Mouse (Mus musculus) spleen, adult 18-20 months (tissue): ENCODE results near the gene Hebp1.
A peak's percentile ranks its signal among the peaks of the same experiment; 100 is the strongest.

Experiments used
- DNase-seq, 2 experiments: peaks; one replicate each; pipeline ENCODE4 v3.0.0; 2022; ENCODE audit warnings: mixed read lengths in 2 of 2

Hebp1 gene

DNA sequence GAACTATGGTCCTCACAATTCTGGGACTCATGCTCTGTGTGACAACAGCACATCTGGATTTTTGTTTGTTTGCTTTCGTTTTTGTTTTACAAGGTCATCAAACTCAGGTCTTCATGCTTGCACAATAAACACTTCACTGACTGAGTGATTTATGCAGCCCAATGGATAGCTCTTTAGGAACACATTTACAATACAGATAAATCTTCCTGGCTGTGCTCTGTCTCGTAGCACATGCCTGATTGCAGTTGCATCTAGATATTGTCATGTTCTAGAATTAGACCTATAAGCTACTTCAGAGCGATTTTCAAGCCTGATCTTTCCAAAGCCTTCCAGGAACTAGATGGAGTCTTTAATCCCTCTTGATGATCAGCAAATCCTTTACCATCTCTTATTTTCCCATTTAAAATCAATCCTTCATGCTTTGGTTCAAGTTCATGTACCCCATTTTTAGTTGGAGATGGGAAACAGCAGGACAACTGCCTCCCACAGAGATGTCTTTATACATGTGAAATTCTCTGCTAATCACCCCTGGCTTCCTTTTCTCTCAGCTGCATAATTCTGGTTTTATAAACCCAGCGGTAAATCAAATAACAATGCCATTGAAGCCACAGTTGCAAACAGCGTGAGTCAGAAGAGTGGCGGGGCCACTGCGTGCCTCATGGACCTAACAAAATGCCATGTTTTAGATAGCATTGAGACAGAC is 85.3 kb downstream of the Hebp1 start:
- no peak for DNase-seq

DNA sequence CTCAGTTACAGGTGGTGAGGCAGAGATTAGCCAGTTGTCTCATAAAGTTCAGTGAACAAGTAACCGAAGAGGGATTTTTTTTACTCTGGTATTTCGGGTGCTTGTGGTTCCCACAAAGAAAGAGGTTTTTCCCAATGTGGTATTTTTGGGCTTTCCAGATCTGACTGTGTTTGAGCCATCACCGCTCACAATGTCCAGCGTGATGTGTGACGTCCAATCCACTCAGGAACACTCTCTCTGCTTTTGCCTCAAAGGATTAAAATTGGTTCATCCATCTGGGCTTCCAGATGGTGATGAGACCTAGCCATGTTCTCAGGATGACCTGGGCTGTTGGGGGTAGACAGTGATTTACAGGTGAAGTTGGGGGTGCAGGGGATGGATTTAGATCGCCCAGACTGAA is 90.8 kb downstream of the Hebp1 start:
- no peak for DNase-seq

DNA sequence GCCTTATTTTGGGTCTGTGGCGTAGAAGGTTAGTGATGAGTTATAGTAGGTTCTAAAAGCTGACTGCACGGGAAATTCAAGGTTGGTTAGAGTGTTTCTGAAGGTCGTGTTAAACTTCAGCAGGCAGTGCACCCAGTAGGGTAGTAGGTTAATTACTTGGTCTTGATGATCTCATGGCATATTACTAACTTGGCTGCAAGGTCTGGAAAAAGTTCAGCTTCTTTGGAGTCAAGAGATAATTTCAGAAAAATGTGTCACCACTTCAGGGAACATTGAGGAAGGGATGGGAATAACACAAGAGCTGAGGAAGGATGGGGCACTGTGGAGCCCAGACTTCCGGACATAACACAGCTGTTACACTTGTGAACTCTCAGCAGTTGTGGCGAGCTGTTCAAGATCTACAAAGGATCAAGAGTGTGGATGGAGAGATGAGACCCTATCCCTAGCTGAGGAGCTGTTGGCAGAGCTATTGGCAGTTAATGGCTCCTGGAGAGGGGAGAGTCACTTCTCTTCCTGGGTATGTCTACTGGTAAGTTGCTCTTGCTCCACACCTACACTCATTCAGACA is 95.0 kb downstream of the Hebp1 start:
- no peak for DNase-seq

DNA sequence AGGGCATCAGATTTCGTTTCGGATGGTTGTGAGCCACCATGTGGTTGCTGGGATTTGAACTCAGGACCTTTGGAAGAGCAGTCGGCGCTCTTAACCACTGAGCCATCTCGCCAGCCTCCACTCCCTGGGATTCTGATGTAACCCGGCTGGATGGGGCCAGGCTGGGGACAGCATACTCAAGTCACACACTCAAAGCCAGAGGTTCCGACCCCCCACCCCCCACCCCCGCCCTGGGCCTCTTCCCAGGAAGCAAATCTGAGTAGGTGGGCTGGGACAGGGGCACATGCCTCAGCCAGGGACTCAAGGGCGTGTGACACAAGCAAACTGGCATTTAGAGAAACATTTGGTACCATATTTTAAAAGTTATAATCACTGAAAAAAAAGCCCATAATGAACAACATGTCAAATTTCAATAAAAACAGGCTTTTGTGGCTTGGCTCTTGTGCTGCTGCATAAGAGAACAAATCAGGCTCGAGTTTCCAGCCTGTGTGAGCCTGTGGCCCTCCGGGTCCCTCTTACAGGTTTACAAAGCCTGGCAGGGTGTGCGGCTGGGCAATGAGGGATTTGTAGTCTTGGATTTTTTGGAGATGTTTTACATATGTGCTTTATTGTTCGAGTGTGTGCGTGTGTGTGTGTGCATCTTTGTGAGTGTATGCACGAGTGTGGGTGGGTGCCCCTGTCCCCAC is 96.9 kb downstream of the Hebp1 start:
- DNase-seq, result no peak

DNA sequence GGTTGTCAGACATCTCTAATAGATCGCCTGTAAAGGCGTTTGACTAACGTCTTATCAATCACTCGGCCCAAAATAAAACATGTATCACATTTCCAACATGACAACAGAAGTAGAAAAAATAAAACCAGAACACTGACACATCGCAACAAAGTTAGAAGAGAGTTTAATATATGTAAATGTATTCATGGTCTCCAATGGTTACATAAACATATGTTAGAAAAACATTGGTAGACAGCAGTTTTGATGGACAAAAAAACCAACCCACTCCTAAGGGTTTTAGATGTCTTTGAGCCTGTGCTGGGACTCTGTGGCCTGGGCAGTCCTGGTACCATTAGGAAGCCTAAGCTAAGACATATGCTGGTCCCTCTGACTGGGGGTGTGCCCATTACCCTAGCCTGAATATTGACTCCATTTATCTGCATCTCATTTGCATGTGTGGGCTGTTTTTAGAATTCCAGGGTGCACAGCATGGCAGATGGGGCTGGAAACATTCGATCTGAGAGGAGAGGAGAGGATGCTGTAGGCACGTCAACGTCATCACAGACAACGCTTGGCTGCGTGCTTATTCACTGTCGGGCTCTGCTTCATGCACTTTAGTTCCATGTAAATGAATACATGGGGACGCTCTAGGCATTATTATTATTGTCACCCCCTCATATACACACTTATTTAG is 104.9 kb downstream of the Hebp1 start:
- no peak for DNase-seq

DNA sequence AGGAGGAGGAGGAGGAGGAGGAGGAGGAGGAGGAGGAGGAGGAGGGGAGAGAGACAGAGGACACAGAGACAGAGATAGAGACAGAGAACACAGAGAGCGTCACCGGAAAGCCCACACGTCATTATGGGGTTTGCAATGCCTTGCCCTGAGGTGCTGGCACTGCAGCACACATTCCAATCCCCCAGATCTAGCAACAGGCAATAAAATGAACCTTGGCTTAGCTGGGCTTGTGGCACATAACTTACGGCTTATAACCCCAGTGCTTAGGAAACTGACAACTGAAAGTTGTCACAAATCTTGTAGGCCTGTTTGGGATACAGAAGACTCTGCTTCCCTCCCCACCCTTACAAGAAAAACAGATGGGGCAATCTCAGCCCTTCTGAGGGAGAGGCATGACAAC is 107.2 kb downstream of the Hebp1 start:
- DNase-seq, result no peak

DNA sequence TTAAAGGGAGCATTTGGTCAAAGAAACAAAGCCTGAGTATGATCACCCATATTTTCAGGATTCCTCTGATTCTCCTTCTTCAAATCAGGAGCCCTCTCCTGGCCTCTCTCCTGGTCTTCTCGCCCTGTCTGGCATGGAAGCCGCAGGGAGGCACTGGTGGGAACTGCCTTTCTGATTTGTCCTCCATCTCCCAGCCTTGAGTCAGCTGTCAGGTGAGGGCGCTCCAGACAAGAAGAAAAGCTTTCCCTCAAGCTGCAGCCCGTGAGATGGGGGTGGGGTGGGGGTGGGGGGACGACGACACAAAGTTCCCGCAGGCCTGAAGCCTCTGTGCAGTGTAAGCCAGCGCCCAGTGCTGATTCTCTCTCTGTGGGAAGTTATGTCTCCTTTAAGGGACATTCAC is 108.0 kb downstream of the Hebp1 start:
- DNase-seq, result no peak

DNA sequence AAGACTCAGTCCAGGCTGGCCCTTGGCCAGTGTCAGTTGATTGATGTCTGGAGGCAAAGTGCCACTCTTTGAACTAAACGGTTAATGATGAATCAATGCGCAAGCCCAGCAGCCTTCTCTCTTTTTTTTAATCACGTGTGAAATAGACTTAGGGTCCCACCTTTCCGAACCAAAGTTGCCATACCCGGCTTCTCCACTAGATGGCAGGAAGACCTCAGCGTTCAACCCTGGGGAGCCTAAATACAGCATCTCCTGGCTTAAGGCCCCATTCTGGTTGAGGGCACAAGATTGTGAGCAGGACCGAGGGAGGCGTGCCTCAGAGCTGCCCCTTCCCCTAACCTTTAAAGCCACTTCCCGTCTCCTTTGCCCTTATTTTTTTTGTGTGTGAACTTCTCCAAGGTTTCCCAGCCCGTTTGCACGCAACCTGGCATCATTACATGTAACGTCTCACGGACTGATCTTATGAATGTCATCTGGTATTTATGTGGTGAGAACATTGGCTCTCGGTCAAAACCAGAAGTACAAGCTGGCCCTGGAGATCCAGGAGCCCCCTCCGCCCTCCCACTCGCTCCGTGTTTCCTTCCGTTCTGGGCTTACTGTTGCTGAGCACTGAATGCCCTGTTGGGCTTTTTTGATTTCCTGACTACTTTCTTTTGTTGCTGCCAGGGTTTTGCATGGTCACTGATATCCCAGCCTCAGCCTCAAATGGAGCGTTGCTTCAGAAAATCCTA is 109.9 kb downstream of the Hebp1 start:
- DNase-seq, result peak; percentile 23 to 65
